Mouse (Mus musculus): ENCODE results near the gene Sec11a. TPM values are rescaled to one million over a fixed set of nuclear protein-coding genes. Genes with fewer than 3 reads are reported as not detected.

Sec11a gene
- total RNA-seq, 1 experiment: 171 TPM

GRCm38 (mm10) chr7:80855316-80855715, 92.3 kb downstream of the Sec11a start:
- TF ChIP-seq MAFK (IDR thresholded peaks at IDR 0.05; ENCODE audit: insufficient read depth, low read depth, low read length) (no peak), CHD2 (IDR thresholded peaks at IDR 0.05; ENCODE audit: low read depth, low read length) (no peak)
- no peak for DNase-seq (ENCODE audit: low read depth, low spot score)
- no peak overlapping the region for H3K9ac ChIP-seq (ENCODE audit: insufficient read depth, low read depth, low read length, poor library complexity, severe bottlenecking)
- in situ Hi-C loops (cut with MboI; ENCODE audit: low sequenced_read_pairs in 2 of 2, unreplicated experiment in 2 of 2): loop anchor here in 1 of 2 experiments (10.0 kb wide), 1 partner anchor 121 kb away; no protein-coding TSS in a partner anchor
- H3K9me3 ChIP-seq (ENCODE audit: control insufficient read depth, insufficient read depth, low read depth, low read length): no peaks in the 10 kb centered on the region
- peaks cover 0 to 2% of the 10 kb centered on the region in 2 experiments; a peak in 1 of 4 replicates for H3K4me1 ChIP-seq (ENCODE audit: control insufficient read depth in 2 of 2, insufficient read depth in 2 of 2, low read length in 2 of 2, poor library complexity in 1 of 2)
- H3K27ac ChIP-seq (ENCODE audit: insufficient read depth, low read depth, low read length, poor library complexity, severe bottlenecking): no peak overlapping the region
- no peak overlapping the region for H3K4me3 ChIP-seq (ENCODE audit: insufficient read depth in 1 of 2, low read depth in 1 of 2, low read length in 2 of 2, poor library complexity in 1 of 2, severe bottlenecking in 1 of 2)
- H3K36me3 ChIP-seq (ENCODE audit: control insufficient read depth, insufficient read depth, low read length, poor library complexity, severe bottlenecking): no peaks in the 10 kb centered on the region

Other genes starting within 250 kb of the Sec11a start
- gene Iqgap1, start 121.8 kb downstream of the Sec11a start, total RNA-seq (2012; rRNA removed): 135 and 170 TPM in 2 replicates
- 2.3 and 2.4 TPM in 2 replicates for gene Zscan2, start 86.9 kb downstream of the Sec11a start, total RNA-seq (2012; rRNA removed)
- gene Wdr73, start 46.5 kb downstream of the Sec11a start, total RNA-seq (2012; rRNA removed): 38.2 and 41.5 TPM in 2 replicates
- gene Nmb, start 42.7 kb downstream of the Sec11a start, total RNA-seq (2012; rRNA removed): 17.4 and 23.2 TPM in 2 replicates
- 6.3 and 8.2 TPM in 2 replicates for gene Zfp592, start 45.9 kb upstream of the Sec11a start, total RNA-seq (2012; rRNA removed)
- 3.3 and 9.4 TPM in 2 replicates for gene Alpk3, start 109.8 kb upstream of the Sec11a start, total RNA-seq (2012; rRNA removed)
- gene Slc28a1, start 167.0 kb upstream of the Sec11a start, total RNA-seq (2012; rRNA removed): 44.8 and 69.2 TPM in 2 replicates